Mouse (Mus musculus): ENCODE data around the gene Sema4a. TPM values are rescaled to one million over a fixed set of nuclear protein-coding genes. Genes with fewer than 3 reads are reported as not detected.

Gene Sema4a
- polyA plus RNA-seq, 1 experiment from 2014 or later: 10.0 TPM

GRCm38 (mm10) chr3:88481372-88482040 lies 20.5 kb upstream of the Sema4a start:
- WGBS: 51% methylated on average over 8 of the region's 8 CpGs
- Histone ChIP-seq H3K27me3 (ENCODE audit: control insufficient read depth, insufficient read depth, low read length) (peaks cover 26% of the 10 kb centered on the region), H3K4me3 (ENCODE audit: low read length) (no peak overlapping the region), H3K4me1 (ENCODE audit: control insufficient read depth, insufficient read depth, low read length) (peaks cover 6% of the 10 kb centered on the region), H3K9me3 (ENCODE audit: control insufficient read depth, low read length) (no peaks in the 10 kb centered on the region), H3K9ac (ENCODE audit: low read depth, low read length) (no peak overlapping the region), H3K4me2 (replicated peaks; ENCODE audit: low read depth, low read length) (no peak overlapping the region), H3K27ac (ENCODE audit: low read depth, low read length) (no peak overlapping the region), H3K36me3 (ENCODE audit: control insufficient read depth, insufficient read depth, low read length) (peaks cover 4% of the 10 kb centered on the region; the same call in 1 of the 2 replicates)
- no peak for ATAC-seq (ENCODE audit: low FRiP score, low TSS enrichment)

- Histone ChIP-seq H3K4me3 (ENCODE audit: low read length) (no peak overlapping the region), H3K9ac (ENCODE audit: low read depth, low read length) (no peak overlapping the region), H3K27me3 (ENCODE audit: control insufficient read depth, insufficient read depth, low read length) (peaks cover 17% of the 10 kb centered on the region), H3K36me3 (ENCODE audit: control insufficient read depth, insufficient read depth, low read length) (no peaks in the 10 kb centered on the region; the same call in 1 of the 2 replicates), H3K27ac (ENCODE audit: low read depth, low read length) (no peak overlapping the region), H3K4me1 (ENCODE audit: control insufficient read depth, insufficient read depth, low read length) (peaks cover 6% of the 10 kb centered on the region), H3K4me2 (replicated peaks; ENCODE audit: low read depth, low read length) (no peak overlapping the region), H3K9me3 (ENCODE audit: control insufficient read depth, low read length) (no peaks in the 10 kb centered on the region)
- WGBS: 89% methylated on average over 5 of the region's 5 CpGs
- ATAC-seq (ENCODE audit: low FRiP score, low TSS enrichment): no peak
Observed at GRCm38 (mm10) chr3:88480679-88481078, 19.7 kb upstream of the Sema4a start.

- no peak overlapping the region for H3K27ac ChIP-seq (ENCODE audit: low read depth, low read length)
- no peak for ATAC-seq (ENCODE audit: low FRiP score, low TSS enrichment)
- WGBS: 87% methylated on average over 4 of the region's 4 CpGs
- H3K4me3 ChIP-seq (ENCODE audit: low read length): no peak overlapping the region
- peaks cover 12% of the 10 kb centered on the region for H3K27me3 ChIP-seq (ENCODE audit: control insufficient read depth, insufficient read depth, low read length)
- no peaks in the 10 kb centered on the region for H3K9me3 ChIP-seq (ENCODE audit: control insufficient read depth, low read length)
- H3K36me3 ChIP-seq (ENCODE audit: control insufficient read depth, insufficient read depth, low read length): no peaks in the 10 kb centered on the region
- peaks cover 4% of the 10 kb centered on the region for H3K4me1 ChIP-seq (ENCODE audit: control insufficient read depth, insufficient read depth, low read length)
- H3K9ac ChIP-seq (ENCODE audit: low read depth, low read length): no peak overlapping the region
- no peak overlapping the region for H3K4me2 ChIP-seq (replicated peaks; ENCODE audit: low read depth, low read length)
Observed at GRCm38 (mm10) chr3:88479828-88480227, 18.8 kb upstream of the Sema4a start.

GRCm38 (mm10) chr3:88479163-88479562 lies 18.2 kb upstream of the Sema4a start:
- no peak for ATAC-seq (ENCODE audit: low FRiP score, low TSS enrichment)
- 0 out of 2 replicates have a peak, but pooled peaks cover 8% of the 10 kb centered on the region for H3K27me3 ChIP-seq (ENCODE audit: control insufficient read depth, insufficient read depth, low read length)
- no peaks in the 10 kb centered on the region for H3K9me3 ChIP-seq (ENCODE audit: control insufficient read depth, low read length)
- H3K36me3 ChIP-seq (ENCODE audit: control insufficient read depth, insufficient read depth, low read length): no peaks in the 10 kb centered on the region
- no peak overlapping the region for H3K4me2 ChIP-seq (replicated peaks; ENCODE audit: low read depth, low read length)
- H3K9ac ChIP-seq (ENCODE audit: low read depth, low read length): no peak overlapping the region
- no peaks in the 10 kb centered on the region for H3K4me1 ChIP-seq (ENCODE audit: control insufficient read depth, insufficient read depth, low read length)
- no peak overlapping the region for H3K27ac ChIP-seq (ENCODE audit: low read depth, low read length)
- no peak overlapping the region for H3K4me3 ChIP-seq (ENCODE audit: low read length)
- 53% methylated on average over 3 of the region's 3 CpGs for WGBS

GRCm38 (mm10) chr3:88477735-88478134 lies 16.8 kb upstream of the Sema4a start:
- H3K4me3 ChIP-seq (ENCODE audit: low read length): no peak overlapping the region
- H3K4me1 ChIP-seq (ENCODE audit: control insufficient read depth, insufficient read depth, low read length): no peaks in the 10 kb centered on the region
- H3K27ac ChIP-seq (ENCODE audit: low read depth, low read length): no peak overlapping the region
- H3K27me3 ChIP-seq (ENCODE audit: control insufficient read depth, insufficient read depth, low read length): 0 out of 2 replicates have a peak, but pooled peaks cover 4% of the 10 kb centered on the region
- H3K9me3 ChIP-seq (ENCODE audit: control insufficient read depth, low read length): no peaks in the 10 kb centered on the region
- WGBS: 4% methylated on average over 8 of the region's 8 CpGs
- H3K36me3 ChIP-seq (ENCODE audit: control insufficient read depth, insufficient read depth, low read length): no peaks in the 10 kb centered on the region
- no peak overlapping the region for H3K4me2 ChIP-seq (replicated peaks; ENCODE audit: low read depth, low read length)
- peak; percentile 92 for ATAC-seq (ENCODE audit: low FRiP score, low TSS enrichment)
- H3K9ac ChIP-seq (ENCODE audit: low read depth, low read length): no peak overlapping the region

- Histone ChIP-seq H3K4me1 (ENCODE audit: control insufficient read depth, insufficient read depth, low read length) (no peaks in the 10 kb centered on the region), H3K9ac (ENCODE audit: low read depth, low read length) (no peak overlapping the region), H3K36me3 (ENCODE audit: control insufficient read depth, insufficient read depth, low read length) (no peaks in the 10 kb centered on the region), H3K9me3 (ENCODE audit: control insufficient read depth, low read length) (no peaks in the 10 kb centered on the region), H3K27me3 (ENCODE audit: control insufficient read depth, insufficient read depth, low read length) (0 out of 2 replicates have a peak, but pooled peaks cover 2% of the 10 kb centered on the region), H3K4me3 (ENCODE audit: low read length) (no peak overlapping the region), H3K4me2 (replicated peaks; ENCODE audit: low read depth, low read length) (no peak overlapping the region), H3K27ac (ENCODE audit: low read depth, low read length) (no peak overlapping the region)
- no peak for ATAC-seq (ENCODE audit: low FRiP score, low TSS enrichment)
- 67% methylated on average over 6 of the region's 6 CpGs for WGBS
Observed at GRCm38 (mm10) chr3:88476403-88476802, 15.4 kb upstream of the Sema4a start.

- Histone ChIP-seq H3K27me3 (ENCODE audit: control insufficient read depth, insufficient read depth, low read length) (no peaks in the 10 kb centered on the region), H3K4me3 (ENCODE audit: low read length) (no peak overlapping the region), H3K27ac (ENCODE audit: low read depth, low read length) (no peak overlapping the region), H3K9ac (ENCODE audit: low read depth, low read length) (no peak overlapping the region), H3K9me3 (ENCODE audit: control insufficient read depth, low read length) (no peaks in the 10 kb centered on the region), H3K4me1 (ENCODE audit: control insufficient read depth, insufficient read depth, low read length) (no peaks in the 10 kb centered on the region), H3K4me2 (replicated peaks; ENCODE audit: low read depth, low read length) (no peak overlapping the region), H3K36me3 (ENCODE audit: control insufficient read depth, insufficient read depth, low read length) (no peaks in the 10 kb centered on the region)
- WGBS: 90% methylated on average over 1 of the region's 1 CpGs
- ATAC-seq (ENCODE audit: low FRiP score, low TSS enrichment): no peak
Observed at GRCm38 (mm10) chr3:88473571-88473970, 12.6 kb upstream of the Sema4a start.

GRCm38 (mm10) chr3:88473020-88473419 lies 12.0 kb upstream of the Sema4a start:
- Histone ChIP-seq H3K27me3 (ENCODE audit: control insufficient read depth, insufficient read depth, low read length) (no peaks in the 10 kb centered on the region), H3K9ac (ENCODE audit: low read depth, low read length) (no peak overlapping the region), H3K27ac (ENCODE audit: low read depth, low read length) (no peak overlapping the region), H3K4me3 (ENCODE audit: low read length) (no peak overlapping the region), H3K9me3 (ENCODE audit: control insufficient read depth, low read length) (no peaks in the 10 kb centered on the region), H3K4me1 (ENCODE audit: control insufficient read depth, insufficient read depth, low read length) (no peaks in the 10 kb centered on the region), H3K36me3 (ENCODE audit: control insufficient read depth, insufficient read depth, low read length) (no peaks in the 10 kb centered on the region), H3K4me2 (replicated peaks; ENCODE audit: low read depth, low read length) (no peak overlapping the region)
- WGBS: 37% methylated on average over 5 of the region's 5 CpGs
- no peak for ATAC-seq (ENCODE audit: low FRiP score, low TSS enrichment)

- Histone ChIP-seq H3K4me3 (ENCODE audit: low read length) (no peak overlapping the region), H3K9ac (ENCODE audit: low read depth, low read length) (no peak overlapping the region), H3K9me3 (ENCODE audit: control insufficient read depth, low read length) (no peaks in the 10 kb centered on the region), H3K4me1 (ENCODE audit: control insufficient read depth, insufficient read depth, low read length) (0 out of 2 replicates have a peak, but pooled peaks cover 2% of the 10 kb centered on the region), H3K27ac (ENCODE audit: low read depth, low read length) (peak overlapping the region; percentile 53), H3K36me3 (ENCODE audit: control insufficient read depth, insufficient read depth, low read length) (no peaks in the 10 kb centered on the region), H3K4me2 (replicated peaks; ENCODE audit: low read depth, low read length) (no peak overlapping the region), H3K27me3 (ENCODE audit: control insufficient read depth, insufficient read depth, low read length) (no peaks in the 10 kb centered on the region)
- peak; percentile 68 for ATAC-seq (ENCODE audit: low FRiP score, low TSS enrichment)
- 53% methylated on average over 10 of the region's 10 CpGs for WGBS
Observed at GRCm38 (mm10) chr3:88470943-88471479, 10.0 kb upstream of the Sema4a start.
